Mouse (Mus musculus) liver, embryonic 16.5 days (tissue): ENCODE measurements around the gene Tradd. TPM values are rescaled to one million over a fixed set of nuclear protein-coding genes. Genes with fewer than 3 reads are reported as not detected.

Experiments used
- ATAC-seq: fragments of 200-750 bp; cut with Nextera tagmentation; 2 replicates; pipeline ENCODE4 v1.8.0; 2017; ENCODE audit warnings: low read depth, mild to moderate bottlenecking, moderate number of reproducible peaks, moderate library complexity
- H3K27ac ChIP-seq: fragments of 300-500 bp; sonication (generic); 2 replicates; pipeline ENCODE4 v1.5.1; 2014; ENCODE audit warnings: mild to moderate bottlenecking, low read length
- H3K27me3 ChIP-seq: fragments of 300-500 bp; sonication (generic); 2 replicates; pipeline ENCODE4 v1.6.1; 2014; ENCODE audit warnings: low read depth, low read length, mixed read lengths; ENCODE audit not compliant: control insufficient read depth, insufficient read depth
- H3K36me3 ChIP-seq: fragments of 300-500 bp; sonication (generic); 2 replicates; pipeline ENCODE4 v1.6.1; 2014; ENCODE audit warnings: mild to moderate bottlenecking; ENCODE audit not compliant: control insufficient read depth, insufficient read depth
- H3K4me1 ChIP-seq: fragments of 300-500 bp; sonication (generic); 2 replicates; pipeline ENCODE4 v1.6.1; 2014; ENCODE audit warnings: low read depth, low read length, mixed read lengths; ENCODE audit not compliant: control insufficient read depth
- H3K4me2 ChIP-seq: fragments of 300-500 bp; sonication (generic); 2 replicates; pipeline ENCODE4 v1.6.1; 2014; ENCODE audit warnings: low read depth, low read length, mixed read lengths
- H3K4me3 ChIP-seq: fragments of 300-500 bp; sonication (generic); 2 replicates; pipeline ENCODE4 v1.5.1; 2014; ENCODE audit warnings: low read depth, mild to moderate bottlenecking, low read length
- H3K9ac ChIP-seq: fragments of 300-500 bp; sonication (generic); 2 replicates; pipeline ENCODE4 v1.6.1; 2014; ENCODE audit warnings: low read depth, low read length
- H3K9me3 ChIP-seq: fragments of 300-500 bp; sonication (generic); replicated peaks from 2 replicates; pipeline ENCODE4 v1.6.1; 2016; ENCODE audit warnings: low read length; ENCODE audit not compliant: control insufficient read depth
- WGBS: fragments of 180-500 bp; shearing (Covaris S2); extraction: QIAGEN DNeasy Blood & Tissue Kit; methylation state at CpG from one replicate; pipeline ENCODE4 v1.1.7; 2014; ENCODE audit not compliant: insufficient replicate concordance; 5-methylcytosine and 5-hydroxymethylcytosine counted together
- polyA plus RNA-seq: library from polyadenylated mRNA; unstranded; fragments of >200 nt; fragmentation: Nextera tagmentation; extraction: Ambion mirVana; gene quantifications from 2 replicates; pipeline ENCODE4 v1.2.1, GENCODE M21; 2015

Gene Tradd
- polyA plus RNA-seq, 1 experiment from 2014 or later, result 14.0 TPM

DNA sequence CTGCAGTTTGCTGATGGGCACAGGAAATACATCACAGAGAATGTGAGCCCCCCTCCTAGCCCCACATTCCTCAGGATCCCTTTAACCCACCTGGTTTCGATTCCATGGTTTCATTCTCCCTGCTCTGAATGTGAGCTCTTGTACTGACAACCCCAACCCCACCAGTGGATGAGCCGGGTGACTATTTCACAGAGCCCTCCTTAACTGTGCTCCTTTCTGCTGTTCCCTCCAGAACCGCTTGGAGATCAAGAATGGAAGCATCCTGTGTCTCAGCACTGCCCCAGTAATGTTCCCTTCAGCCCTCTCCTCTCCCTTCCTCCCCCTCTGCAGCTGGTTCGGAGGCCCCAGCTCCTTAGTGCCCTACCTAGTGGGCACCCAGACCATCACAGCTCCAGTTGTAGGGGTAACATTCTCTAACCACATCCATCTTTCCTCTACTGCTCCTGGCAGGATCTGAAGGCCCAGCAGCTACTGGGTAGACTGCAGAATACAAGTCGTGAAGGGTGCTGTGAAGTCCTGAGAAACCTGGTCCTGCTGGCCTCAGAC lies 41.8 kb upstream of the Tradd start:
- H3K4me1 ChIP-seq, result peaks cover 49% of the 10 kb centered on the region

GRCm38 (mm10) chr8:105305211-105306145 lies 41.1 kb upstream of the Tradd start, which contains the start of gene Elmo3:
Gene Elmo3, plus strand, starts transcription at chr8:105305601.
- Histone ChIP-seq H3K4me1 (peaks cover 49% of the 10 kb centered on the region), H3K9ac (peak within 1 kb of the TSS; percentile 49; the same call in 1 of the 2 replicates), H3K36me3 (peaks cover 79% of the 10 kb centered on the region), H3K4me3 (peak within 1 kb of the TSS; percentile 53), H3K27me3 (no peaks in the 10 kb centered on the region), H3K9me3 (no peaks in the 10 kb centered on the region), H3K27ac (peak within 1 kb of the TSS; percentile 60), H3K4me2 (peak within 1 kb of the TSS; percentile 59)
- peak; percentile 82 for ATAC-seq
- WGBS, result 12% methylated on average over 29 of the region's 30 CpGs

More for the DNA sequence above, 41.8 kb upstream of the Tradd start:
- H3K27ac ChIP-seq, result peak overlapping the region; percentile 60
- H3K4me2 ChIP-seq, result peak overlapping the region; percentile 59
- peak overlapping the region; percentile 53 for H3K4me3 ChIP-seq
- H3K9me3 ChIP-seq, result no peaks in the 10 kb centered on the region; the same call in 1 of the 2 replicates
- peaks cover 78% of the 10 kb centered on the region for H3K36me3 ChIP-seq
- peak overlapping the region; percentile 49; the same call in 1 of the 2 replicates for H3K9ac ChIP-seq
- WGBS, result 68% methylated on average over 5 of the region's 5 CpGs
- no peak for ATAC-seq
- no peaks in the 10 kb centered on the region for H3K27me3 ChIP-seq

- Histone ChIP-seq H3K9me3 (no peaks in the 10 kb centered on the region), H3K27ac (peak overlapping the region; percentile 60), H3K4me1 (peaks cover 53% of the 10 kb centered on the region), H3K27me3 (no peaks in the 10 kb centered on the region), H3K9ac (no peak overlapping the region), H3K36me3 (peaks cover 74% of the 10 kb centered on the region), H3K4me2 (peak overlapping the region; percentile 59; the same call in 1 of the 2 replicates), H3K4me3 (no peak overlapping the region)
- no peak for ATAC-seq
- WGBS, result 62% methylated on average over 9 of the region's 9 CpGs
Observed at GRCm38 (mm10) chr8:105304325-105305210, 40.2 kb upstream of the Tradd start.

DNA sequence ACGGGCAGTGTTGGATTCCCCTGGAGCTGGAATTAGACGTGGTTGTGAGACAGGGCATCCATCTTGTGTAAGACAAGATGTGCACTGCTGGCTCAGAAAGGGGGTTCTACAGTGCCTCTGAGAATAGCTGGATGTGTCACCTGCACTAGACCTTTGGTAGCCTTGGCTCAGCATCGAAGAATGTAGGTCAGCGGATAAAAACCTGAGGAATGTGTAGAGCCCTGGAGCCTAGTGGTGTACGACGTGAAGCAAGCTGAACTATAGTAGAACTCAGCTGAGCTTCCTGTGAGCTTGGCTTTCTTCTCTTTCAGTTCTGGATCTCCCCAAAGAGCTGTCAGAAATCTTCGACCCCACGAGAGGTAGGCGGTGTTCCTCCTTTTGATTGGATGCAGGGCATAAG lies 39.5 kb upstream of the Tradd start:
- peak overlapping the region; percentile 60 for H3K27ac ChIP-seq

GRCm38 (mm10) chr8:105303396-105303795 lies 39.0 kb upstream of the Tradd start:
- H3K27me3 ChIP-seq, result no peaks in the 10 kb centered on the region
- H3K4me1 ChIP-seq, result peaks cover 61% of the 10 kb centered on the region
- peaks cover 69% of the 10 kb centered on the region for H3K36me3 ChIP-seq
- no peak overlapping the region for H3K9ac ChIP-seq
- H3K27ac ChIP-seq, result peak overlapping the region; percentile 60
- H3K4me3 ChIP-seq, result no peak overlapping the region
- ATAC-seq, result no peak
- H3K9me3 ChIP-seq, result no peaks in the 10 kb centered on the region
- WGBS, result 56% methylated on average over 8 of the region's 8 CpGs
- peak overlapping the region; percentile 83; the same call in 1 of the 2 replicates for H3K4me2 ChIP-seq

More for the DNA sequence above, 39.5 kb upstream of the Tradd start:
- H3K4me2 ChIP-seq, result 0 out of 2 replicates have a peak overlapping the region, but pooled peaks have one; percentile 8
- H3K9me3 ChIP-seq, result no peaks in the 10 kb centered on the region
- peaks cover 56% of the 10 kb centered on the region for H3K4me1 ChIP-seq
- no peak overlapping the region for H3K4me3 ChIP-seq
- no peak overlapping the region for H3K9ac ChIP-seq
- H3K36me3 ChIP-seq, result peaks cover 69% of the 10 kb centered on the region
- WGBS, result 86% methylated on average over 9 of the region's 9 CpGs
- ATAC-seq, result no peak
- H3K27me3 ChIP-seq, result no peaks in the 10 kb centered on the region

DNA sequence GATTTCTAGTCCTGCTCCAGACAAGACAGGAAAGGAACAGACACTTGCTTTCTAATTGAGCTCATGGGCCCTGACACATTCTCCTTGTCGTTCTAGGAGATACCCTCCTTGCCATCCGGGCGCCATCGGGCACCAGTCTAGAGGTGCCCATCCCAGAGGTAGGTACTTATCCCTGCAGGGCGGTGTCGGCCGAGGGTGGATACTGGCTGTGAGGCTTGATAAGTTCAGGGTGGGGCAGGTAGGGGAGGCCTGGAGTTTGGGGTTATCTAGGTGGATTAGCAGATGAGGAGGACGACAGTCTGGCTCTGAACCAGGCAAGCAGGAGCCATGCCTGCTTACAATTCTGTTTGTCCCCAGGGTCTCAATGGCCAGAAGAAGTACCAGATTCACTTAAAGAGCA lies 35.6 kb upstream of the Tradd start:
- Histone ChIP-seq H3K4me1 (peaks cover 51% of the 10 kb centered on the region), H3K9me3 (no peaks in the 10 kb centered on the region), H3K4me3 (peak overlapping the region; percentile 97), H3K36me3 (peaks cover 50% of the 10 kb centered on the region), H3K9ac (peak overlapping the region; percentile 98), H3K27me3 (no peaks in the 10 kb centered on the region), H3K4me2 (peak overlapping the region; percentile 83), H3K27ac (peak overlapping the region; percentile 86)
- peak; percentile 94 for ATAC-seq
- WGBS, result 30% methylated on average over 8 of the region's 8 CpGs

GRCm38 (mm10) chr8:105298351-105299252 lies 34.2 kb upstream of the Tradd start:
- ATAC-seq, result 0 out of 2 replicates have a peak, but pooled peaks have one; percentile 4
- H3K36me3 ChIP-seq, result peaks cover 37% of the 10 kb centered on the region

More at GRCm38 (mm10) chr8:105298351-105299252, 34.2 kb upstream of the Tradd start:
- Histone ChIP-seq H3K9ac (peak overlapping the region; percentile 98), H3K4me3 (peak overlapping the region; percentile 97), H3K4me1 (peaks cover 38% of the 10 kb centered on the region), H3K9me3 (no peaks in the 10 kb centered on the region), H3K4me2 (peak overlapping the region; percentile 80), H3K27ac (peak overlapping the region; percentile 86), H3K27me3 (no peaks in the 10 kb centered on the region)
- WGBS, result 18% methylated on average over 18 of the region's 18 CpGs
